ENCODE assay signal across 22 mouse cellular contexts in genomic region chr7:80951461-80951860, GRCm38 (mm10). TPM values are rescaled to one million over a fixed set of nuclear protein-coding genes. Genes with fewer than 3 reads are reported as not detected.
"Had no signal": no experiment of that assay in that cellular context is flagged by ENCODE, and none has a peak within 500 bp of the region (broad histone marks: within the 10 kb centered on the region; RNA-seq: fewer than 3 reads in every experiment).

No protein-coding gene starts in this region.

- H3K4me3 ChIP-seq: lung, embryonic 15.5 days; midbrain, embryonic 10.5 days; midbrain, embryonic 12.5 days; midbrain, embryonic 15.5 days; myocyte; neural tube, embryonic 13.5 days; neural tube, embryonic 15.5 days; stomach, embryonic 15.5 days had no signal

- H3K4me2 ChIP-seq: lung, embryonic 15.5 days; midbrain, embryonic 12.5 days; midbrain, embryonic 15.5 days; neural tube, embryonic 13.5 days; neural tube, embryonic 15.5 days; stomach, embryonic 15.5 days had no signal

- H3K4me1 ChIP-seq: stomach, embryonic 15.5 days had no signal

- H3K27me3 ChIP-seq: lung, embryonic 15.5 days; midbrain, embryonic 15.5 days; neural tube, embryonic 15.5 days; stomach, embryonic 15.5 days had no signal

- H3K9me3 ChIP-seq: lung, embryonic 15.5 days; midbrain, embryonic 10.5 days; midbrain, embryonic 12.5 days; midbrain, embryonic 15.5 days; neural tube, embryonic 13.5 days; neural tube, embryonic 15.5 days; stomach, embryonic 15.5 days had no signal

- H3K36me3 ChIP-seq: lung, embryonic 15.5 days; midbrain, embryonic 10.5 days; midbrain, embryonic 12.5 days; midbrain, embryonic 15.5 days; neural tube, embryonic 13.5 days; neural tube, embryonic 15.5 days; stomach, embryonic 15.5 days had no signal

- ATAC-seq: lung, postnatal 0 days; midbrain, embryonic 15.5 days had no signal

- DNase-seq: lung, adult 2 months; lung, postnatal 14 days; lung, postnatal 4 days; retina, postnatal 1 day; right cerebral cortex, adult 18-20 months; right cerebral cortex, postnatal 25 days; right cerebral cortex, postnatal 4 days; thymus, adult 2 months; thymus, postnatal 25 days; thymus, postnatal 4 days had no signal

- H3K9ac ChIP-seq: liver, embryonic 14.5 days; lung, embryonic 15.5 days; midbrain, embryonic 12.5 days; midbrain, embryonic 15.5 days; neural tube, embryonic 13.5 days; neural tube, embryonic 15.5 days; stomach, embryonic 15.5 days had no signal

- H3K27ac ChIP-seq: liver, embryonic 14.5 days; lung, embryonic 15.5 days; midbrain, embryonic 10.5 days; midbrain, embryonic 12.5 days; midbrain, embryonic 15.5 days; neural tube, embryonic 13.5 days; neural tube, embryonic 15.5 days; stomach, embryonic 15.5 days; stomach, postnatal 0 days had no signal

RNA-seq across cellular contexts. Expression of gene Nmb, which starts 46.6 kb away (rescaled TPM):
- total RNA-seq: megakaryocyte-erythroid progenitor cell, adult 5-6 weeks had no signal
